Mouse (Mus musculus) ES-Bruce4 (cell line): ENCODE measurements around the gene Cnn3.

ENCODE experiments used
- EP300 ChIP-seq: IDR thresholded peaks from 2 replicates; pipeline ENCODE4 v1.6.1; 2011; ENCODE audit warnings: low read depth, low read length; ENCODE audit not compliant: insufficient read depth
- POLR2A ChIP-seq: IDR thresholded peaks from one replicate; pipeline ENCODE4 v1.8.1; 2011; ENCODE audit warnings: low read length; ENCODE audit not compliant: insufficient read depth

- no peak for TF ChIP-seq POLR2A
- no peak for TF ChIP-seq EP300
These were observed 22.3 kb downstream of the Cnn3 start for GRCm38 (mm10) chr3:121448606-121449005.
